Mouse (Mus musculus) CD8-positive naive resting alpha-beta T cell, adult 2 months (primary cell): ENCODE data around the gene Greb1.
"Not testable (repeated sequence)": the region's sequence is repeated elsewhere in the genome, so short reads cannot be mapped to it uniquely, and the experiment has no call there.

Source experiments
- DNase-seq, 2 experiments: peaks; one replicate each; pipeline ENCODE4 v3.0.0; 2022; ENCODE audit warnings: low read depth in 2 of 2, low spot score in 2 of 2

The Greb1 gene

GRCm38 (mm10) chr12:16698691-16699090 is 102.0 kb downstream of the Greb1 start:
- no peak for DNase-seq

GRCm38 (mm10) chr12:16696146-16696545 is 104.5 kb downstream of the Greb1 start:
- DNase-seq, result no peak

DNA sequence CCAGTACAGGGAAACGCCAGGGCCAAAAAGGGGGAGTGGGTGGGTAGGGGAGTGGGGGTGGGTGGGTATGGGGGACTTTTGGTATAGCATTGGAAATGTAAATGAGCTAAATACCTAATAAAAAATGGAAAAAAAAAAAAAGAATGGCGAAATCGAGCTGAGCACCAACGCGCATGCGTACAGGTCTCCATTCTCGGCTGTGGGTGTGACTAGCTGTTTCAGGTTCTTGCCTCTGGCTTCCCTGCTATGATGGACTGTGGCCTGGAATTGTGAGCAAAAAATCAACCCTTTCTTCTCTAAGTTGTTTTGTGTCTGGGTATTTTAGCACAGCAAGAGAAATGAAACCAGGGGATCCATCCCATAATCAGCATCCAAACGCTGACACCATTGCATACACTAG is 105.4 kb downstream of the Greb1 start:
- DNase-seq, result not testable (repeated sequence)

- DNase-seq, result no peak
Measured at GRCm38 (mm10) chr12:16694783-16695182, 105.9 kb downstream of the Greb1 start.

- DNase-seq, result no peak
Measured at GRCm38 (mm10) chr12:16690631-16691030, 110.1 kb downstream of the Greb1 start.

- no peak for DNase-seq
Measured at GRCm38 (mm10) chr12:16672246-16672645, 128.4 kb downstream of the Greb1 start.

DNA sequence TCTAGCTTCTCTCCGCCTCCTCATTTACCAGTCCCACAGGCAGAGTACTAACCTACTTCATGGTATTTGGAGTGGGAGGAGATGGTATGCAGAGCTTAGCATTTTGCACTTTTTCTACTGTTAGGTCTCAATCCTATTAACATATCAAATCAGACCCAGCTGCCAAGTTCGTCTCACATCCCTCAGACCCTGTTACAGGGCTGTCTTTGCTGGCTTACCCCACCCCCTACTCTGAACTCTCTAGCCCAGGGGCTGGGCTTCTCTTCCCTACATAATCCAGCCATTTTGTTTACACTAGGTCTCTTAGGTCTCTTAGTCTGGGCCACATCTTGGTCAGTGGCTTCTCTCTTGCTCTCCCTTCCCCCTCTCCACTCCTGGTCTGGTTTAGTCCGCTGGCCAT is 131.5 kb downstream of the Greb1 start:
- DNase-seq, result no peak

GRCm38 (mm10) chr12:16665022-16665421 is 135.7 kb downstream of the Greb1 start:
- DNase-seq, result no peak

GRCm38 (mm10) chr12:16662955-16663585 is 137.6 kb downstream of the Greb1 start:
- no peak for DNase-seq

- DNase-seq, result no peak
Measured at GRCm38 (mm10) chr12:16661936-16662335, 138.8 kb downstream of the Greb1 start.

DNA sequence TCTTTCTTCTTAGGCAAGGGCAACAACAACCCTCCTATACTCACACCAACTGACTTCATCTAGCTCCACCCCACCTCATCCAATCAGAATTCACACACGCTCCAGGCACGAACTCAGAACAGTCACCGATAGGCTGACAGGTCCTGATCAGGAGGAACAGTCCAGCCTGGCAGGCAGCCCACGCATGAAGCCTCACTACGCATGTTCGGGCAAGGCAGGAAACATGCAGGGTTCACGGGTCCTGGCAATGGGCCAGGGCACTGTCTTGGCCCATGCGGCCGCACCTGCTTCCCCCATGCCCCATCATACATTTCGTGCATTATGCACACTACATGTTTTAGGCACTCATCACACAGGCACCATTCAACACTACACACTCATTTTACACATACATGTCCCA is 139.2 kb downstream of the Greb1 start:
- DNase-seq, result no peak

GRCm38 (mm10) chr12:16656906-16657875 is 143.5 kb downstream of the Greb1 start:
- DNase-seq, result no peak

DNA sequence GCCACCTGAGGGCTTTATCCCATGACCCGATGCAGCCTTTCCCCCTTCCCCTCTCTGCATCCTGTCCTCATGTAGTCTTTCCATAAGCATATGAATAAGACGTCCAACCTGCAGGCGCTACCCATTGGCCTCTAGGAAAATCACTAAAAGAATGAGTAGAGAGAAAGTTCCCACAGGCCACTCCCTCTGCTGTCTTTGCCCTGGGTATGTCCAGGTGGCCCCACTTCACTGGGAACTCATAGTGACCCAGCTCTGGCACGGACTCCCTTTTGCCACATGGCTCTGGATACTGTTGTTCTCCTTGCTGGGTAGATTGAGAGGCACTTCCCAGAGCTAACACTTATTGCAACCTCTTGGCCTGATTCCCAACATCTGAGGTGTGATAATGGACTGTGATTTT is 145.1 kb downstream of the Greb1 start:
- DNase-seq, result no peak

- DNase-seq, result no peak
Measured at GRCm38 (mm10) chr12:16653332-16654093, 147.2 kb downstream of the Greb1 start, which contains the start of gene Ntsr2. Gene Ntsr2, plus strand, starts transcription at chr12:16653382.

GRCm38 (mm10) chr12:16649819-16650218 is 150.9 kb downstream of the Greb1 start:
- DNase-seq, result no peak

DNA sequence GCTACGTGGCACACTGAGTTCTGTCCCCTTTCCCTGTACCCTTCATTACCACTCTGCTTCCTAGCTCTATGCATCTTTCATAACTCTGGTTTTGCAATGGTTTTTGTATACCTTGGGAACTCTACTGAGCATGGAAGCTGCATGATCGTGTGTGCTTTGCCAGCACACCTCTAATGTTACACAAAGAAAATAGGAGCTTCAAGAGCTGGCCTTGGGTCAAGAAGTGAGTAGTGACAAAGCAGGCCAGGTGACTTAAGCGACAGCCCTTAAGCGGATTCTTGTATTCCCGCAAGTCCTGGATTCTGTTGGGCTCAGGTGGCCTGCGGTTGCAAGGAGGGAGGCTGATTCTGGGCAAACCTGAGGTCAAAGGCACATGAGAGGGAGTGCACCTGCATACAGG is 152.4 kb downstream of the Greb1 start:
- no peak for DNase-seq

GRCm38 (mm10) chr12:16646780-16647409 is 153.8 kb downstream of the Greb1 start:
- DNase-seq, result no peak

- no peak for DNase-seq
Measured at GRCm38 (mm10) chr12:16644698-16645097, 156.0 kb downstream of the Greb1 start.

DNA sequence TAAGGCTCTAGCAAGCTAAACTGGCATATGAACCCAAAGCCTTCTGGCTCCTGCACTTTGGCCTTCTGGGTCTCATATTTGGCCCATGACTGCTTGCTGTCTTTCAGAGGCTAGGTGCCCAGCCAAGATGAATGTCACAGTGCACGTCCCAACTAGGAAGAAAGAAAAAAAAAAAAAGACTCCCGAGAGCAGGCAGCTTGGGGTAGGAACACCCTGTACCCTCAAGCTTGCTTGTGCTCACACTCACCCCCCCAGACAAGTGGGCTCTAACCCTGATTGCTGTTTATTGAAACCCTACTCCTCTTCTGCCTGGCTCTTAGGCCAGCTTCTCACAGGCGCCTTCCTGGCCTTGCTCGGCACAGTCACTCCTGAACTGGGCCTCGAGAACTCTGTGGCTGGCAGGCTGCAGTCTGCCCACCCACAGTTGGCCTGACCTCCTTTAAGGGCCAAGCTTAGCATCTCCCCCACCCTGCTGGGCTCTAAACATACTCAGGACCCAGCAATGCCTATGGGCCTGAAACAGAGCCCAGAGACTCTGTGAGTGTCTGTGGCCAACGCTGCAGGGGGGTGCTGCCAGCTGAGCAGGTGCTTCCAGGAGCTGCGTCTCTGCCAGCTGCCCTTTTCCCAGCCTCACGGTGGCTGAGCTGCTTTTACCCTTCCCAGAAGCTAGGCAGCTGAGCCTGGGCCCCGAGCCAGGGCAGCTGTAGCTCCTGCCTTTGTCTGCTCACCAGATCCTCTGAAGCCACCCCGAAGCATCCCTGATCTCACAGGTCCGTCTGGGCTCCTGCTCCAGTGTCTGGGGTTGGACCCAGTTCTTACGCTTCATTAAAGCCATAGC is 157.0 kb downstream of the Greb1 start:
- no peak for DNase-seq

- DNase-seq, result no peak
Measured at GRCm38 (mm10) chr12:16642000-16642399, 158.7 kb downstream of the Greb1 start.
